ENCODE assay signal across 27 mouse cellular contexts in genomic region chrX:89115560-89115959, GRCm38 (mm10).
DNase-seq lines count a peak whose midpoint lies in the region; ATAC-seq and TF ChIP-seq lines count a peak whose summit lies in the region.
"Had no signal": no experiment of that assay in that cellular context is flagged by ENCODE, and none has a peak within 500 bp of the region (broad histone marks: within the 10 kb centered on the region; RNA-seq: fewer than 3 reads in every experiment).

No protein-coding gene starts in this region.

- ATAC-seq in hindbrain, embryonic 11.5 days (ENCODE audit: low FRiP score): 0 out of 2 replicates have a peak, but pooled peaks have one; percentile 40
- ATAC-seq in hindbrain, embryonic 14.5 days (ENCODE audit: low FRiP score): no peak
- peak; percentile 53; the same call in 1 of the 2 replicates for ATAC-seq in neural tube, embryonic 11.5 days (ENCODE audit: insufficient read depth, low FRiP score, low TSS enrichment)
- ATAC-seq in neural tube, embryonic 15.5 days (ENCODE audit: low FRiP score): no peak
- ATAC-seq: forebrain, embryonic 15.5 days; intestine, postnatal 0 days had no signal

- no peak for TF ChIP-seq POLR2A in brain, embryonic 14.5 days (IDR thresholded peaks at IDR 0.05; ENCODE audit: borderline replicate concordance, extremely low read depth, insufficient read depth, insufficient read length, poor library complexity, severe bottlenecking)

- no peak overlapping the region for H3K4me2 ChIP-seq in hindbrain, embryonic 11.5 days (replicated peaks; ENCODE audit: low read depth, low read length)
- no peak overlapping the region for H3K4me2 ChIP-seq in hindbrain, embryonic 14.5 days (replicated peaks)
- no peak overlapping the region for H3K4me2 ChIP-seq in neural tube, embryonic 11.5 days (ENCODE audit: low read depth)
- H3K4me2 ChIP-seq in neural tube, embryonic 15.5 days: no peak overlapping the region
- H3K4me2 ChIP-seq: embryonic facial prominence, embryonic 13.5 days; forebrain, embryonic 12.5 days; forebrain, embryonic 15.5 days; heart, embryonic 13.5 days; hindbrain, embryonic 15.5 days had no signal

- no peak overlapping the region for H3K4me3 ChIP-seq in hindbrain, embryonic 11.5 days (ENCODE audit: low read depth, low read length)
- no peak overlapping the region for H3K4me3 ChIP-seq in hindbrain, embryonic 14.5 days (replicated peaks; ENCODE audit: low read length)
- no peak overlapping the region for H3K4me3 ChIP-seq in neural tube, embryonic 11.5 days (ENCODE audit: low read depth, low read length)
- H3K4me3 ChIP-seq in neural tube, embryonic 15.5 days (replicated peaks): no peak overlapping the region
- H3K4me3 ChIP-seq: embryonic facial prominence, embryonic 10.5 days; embryonic facial prominence, embryonic 13.5 days; erythroblast, embryonic 14.5 days; forebrain, embryonic 12.5 days; forebrain, embryonic 15.5 days; heart, adult 2 months; heart, embryonic 10.5 days; heart, embryonic 13.5 days; hindbrain, embryonic 15.5 days had no signal

- no peak overlapping the region for H3K9ac ChIP-seq in hindbrain, embryonic 11.5 days (ENCODE audit: low read depth, low read length)
- H3K9ac ChIP-seq in hindbrain, embryonic 14.5 days: no peak overlapping the region
- no peak overlapping the region for H3K9ac ChIP-seq in neural tube, embryonic 11.5 days (ENCODE audit: low read length)
- H3K9ac ChIP-seq in neural tube, embryonic 15.5 days (replicated peaks): no peak overlapping the region
- H3K9ac ChIP-seq: embryonic facial prominence, embryonic 13.5 days; forebrain, embryonic 12.5 days; forebrain, embryonic 15.5 days; heart, embryonic 13.5 days; hindbrain, embryonic 15.5 days had no signal

- H3K36me3 ChIP-seq in hindbrain, embryonic 11.5 days (ENCODE audit: control insufficient read depth, insufficient read depth, low read length): no peaks in the 10 kb centered on the region
- H3K36me3 ChIP-seq in hindbrain, embryonic 14.5 days (replicated peaks; ENCODE audit: control insufficient read depth, insufficient read depth): no peaks in the 10 kb centered on the region
- no peaks in the 10 kb centered on the region for H3K36me3 ChIP-seq in neural tube, embryonic 11.5 days (ENCODE audit: control insufficient read depth, insufficient read depth, low read length)
- H3K36me3 ChIP-seq in neural tube, embryonic 15.5 days: no peaks in the 10 kb centered on the region
- H3K36me3 ChIP-seq: embryonic facial prominence, embryonic 10.5 days; embryonic facial prominence, embryonic 13.5 days; forebrain, embryonic 12.5 days; forebrain, embryonic 15.5 days; heart, embryonic 10.5 days; heart, embryonic 13.5 days; hindbrain, embryonic 15.5 days had no signal

- H3K27ac ChIP-seq in hindbrain, embryonic 11.5 days (ENCODE audit: low read depth, low read length): no peak overlapping the region
- H3K27ac ChIP-seq in hindbrain, embryonic 14.5 days: no peak overlapping the region
- no peak overlapping the region for H3K27ac ChIP-seq in neural tube, embryonic 11.5 days (ENCODE audit: low read depth, low read length)
- no peak overlapping the region for H3K27ac ChIP-seq in neural tube, embryonic 15.5 days (replicated peaks)
- H3K27ac ChIP-seq: embryonic facial prominence, embryonic 10.5 days; embryonic facial prominence, embryonic 13.5 days; forebrain, embryonic 12.5 days; forebrain, embryonic 15.5 days; heart, adult 2 months; heart, embryonic 10.5 days; heart, embryonic 13.5 days; hindbrain, embryonic 15.5 days had no signal

- no peak for TF ChIP-seq CTCF in brain, embryonic 14.5 days (IDR thresholded peaks at IDR 0.05; ENCODE audit: borderline replicate concordance, extremely low read depth, insufficient read depth, insufficient read length)

- H3K4me1 ChIP-seq in hindbrain, embryonic 11.5 days (replicated peaks; ENCODE audit: control insufficient read depth, insufficient read depth, low read length): no peaks in the 10 kb centered on the region
- H3K4me1 ChIP-seq in hindbrain, embryonic 14.5 days (replicated peaks; ENCODE audit: control insufficient read depth, insufficient read depth, low read length): no peaks in the 10 kb centered on the region
- no peaks in the 10 kb centered on the region for H3K4me1 ChIP-seq in neural tube, embryonic 11.5 days (ENCODE audit: control insufficient read depth, insufficient read depth, low read length)
- H3K4me1 ChIP-seq in neural tube, embryonic 15.5 days: no peaks in the 10 kb centered on the region
- H3K4me1 ChIP-seq: embryonic facial prominence, embryonic 10.5 days; embryonic facial prominence, embryonic 13.5 days; forebrain, embryonic 12.5 days; forebrain, embryonic 15.5 days; heart, embryonic 10.5 days; heart, embryonic 13.5 days; hindbrain, embryonic 15.5 days had no signal

- peak; percentile 1 for DNase-seq in embryo, embryonic 10.5 days (ENCODE audit: low spot score)
- no peak for DNase-seq in embryo, embryonic 9.5 days (ENCODE audit: extremely low spot score)
- no peak for DNase-seq in hindbrain, embryonic 11.5 days (ENCODE audit: low spot score)
- no peak for DNase-seq in hindbrain, embryonic 14.5 days (ENCODE audit: low spot score)
- DNase-seq in neural tube, embryonic 11.5 days (ENCODE audit: low spot score): no peak
- peak; percentile 1 for DNase-seq in brain, embryonic 14.5 days (ENCODE audit: low read depth)
- DNase-seq in thymus, postnatal 4 days: no peak
- DNase-seq: adrenal gland, postnatal 10 days; adrenal gland, postnatal 36 days; cerebellum, adult 11 months; cerebellum, adult 2 months; cerebellum, adult 9-11 months; cerebellum, postnatal 25 days; gastrocnemius, postnatal 25 days; heart, adult 2 months; heart, postnatal 14 days; heart, postnatal 4 days had no signal

- H3K9me3 ChIP-seq in hindbrain, embryonic 11.5 days (ENCODE audit: control insufficient read depth, low read length): no peaks in the 10 kb centered on the region
- H3K9me3 ChIP-seq in hindbrain, embryonic 14.5 days (ENCODE audit: control insufficient read depth, low read length): no peaks in the 10 kb centered on the region
- no peaks in the 10 kb centered on the region for H3K9me3 ChIP-seq in neural tube, embryonic 11.5 days (ENCODE audit: control insufficient read depth, low read length)
- no peaks in the 10 kb centered on the region for H3K9me3 ChIP-seq in neural tube, embryonic 15.5 days (replicated peaks)
- H3K9me3 ChIP-seq: embryonic facial prominence, embryonic 10.5 days; embryonic facial prominence, embryonic 13.5 days; forebrain, embryonic 12.5 days; forebrain, embryonic 15.5 days; heart, embryonic 10.5 days; heart, embryonic 13.5 days; hindbrain, embryonic 15.5 days had no signal

- H3K27me3 ChIP-seq in hindbrain, embryonic 11.5 days (ENCODE audit: control insufficient read depth, insufficient read depth, low read length): no peaks in the 10 kb centered on the region
- H3K27me3 ChIP-seq in hindbrain, embryonic 14.5 days (ENCODE audit: control insufficient read depth, insufficient read depth, low read length): no peaks in the 10 kb centered on the region
- H3K27me3 ChIP-seq in neural tube, embryonic 11.5 days (ENCODE audit: control insufficient read depth, insufficient read depth, low read length): no peaks in the 10 kb centered on the region
- no peaks in the 10 kb centered on the region for H3K27me3 ChIP-seq in neural tube, embryonic 15.5 days (replicated peaks)
- H3K27me3 ChIP-seq: embryonic facial prominence, embryonic 13.5 days; forebrain, embryonic 12.5 days; forebrain, embryonic 15.5 days; heart, embryonic 13.5 days; hindbrain, embryonic 15.5 days had no signal

Comparison
In these comparisons a context has a peak if more than half of its experiments do, and no peak if none do; other contexts are left out.
1. DNase-seq: peak in embryo, embryonic 10.5 days (single experiment) and brain, embryonic 14.5 days (single experiment); none in embryo, embryonic 9.5 days (single experiment), hindbrain, embryonic 11.5 days (single experiment), hindbrain, embryonic 14.5 days (single experiment), neural tube, embryonic 11.5 days (single experiment) and thymus, postnatal 4 days (single experiment).
2. ATAC-seq: peak in hindbrain, embryonic 11.5 days (single experiment) and neural tube, embryonic 11.5 days (single experiment); none in hindbrain, embryonic 14.5 days (single experiment) and neural tube, embryonic 15.5 days (single experiment).